Mouse (Mus musculus) stomach, postnatal 0 days (tissue): ENCODE results near the gene Tnfsf4.

Experiments
- CTCF ChIP-seq: IDR thresholded peaks from 2 replicates; pipeline ENCODE4 v1.5.1; 2016; ENCODE audit warnings: antibody characterized with exemption, low read depth, mild to moderate bottlenecking, moderate library complexity
- EP300 ChIP-seq: optimal IDR thresholded peaks from 2 replicates; pipeline ENCODE3; 2016; ENCODE audit warnings: antibody characterized with exemption

DNA sequence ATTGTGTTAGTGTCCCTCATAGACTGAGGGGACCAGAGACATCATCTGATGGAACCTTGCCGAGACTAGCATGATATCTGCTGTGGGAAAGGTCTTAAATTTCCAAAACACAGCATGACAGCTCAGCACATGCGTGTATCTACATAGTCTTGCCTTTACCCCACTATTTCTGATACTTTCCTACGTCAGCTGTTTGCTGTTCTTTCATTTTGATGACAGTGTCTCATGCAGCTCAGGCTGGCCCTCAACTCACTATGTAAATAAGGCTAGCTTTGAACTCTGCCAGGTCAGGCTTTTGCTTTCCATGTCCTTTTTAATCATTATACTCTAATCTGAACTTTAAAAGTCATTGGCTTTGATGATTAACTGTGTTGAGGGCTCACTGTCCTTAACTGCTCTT is 16.6 kb upstream of the Tnfsf4 start:
- TF ChIP-seq EP300 (no peak), CTCF (no peak)
